8 mouse cellular contexts compared by ENCODE assay signal in the genomic region with DNA sequence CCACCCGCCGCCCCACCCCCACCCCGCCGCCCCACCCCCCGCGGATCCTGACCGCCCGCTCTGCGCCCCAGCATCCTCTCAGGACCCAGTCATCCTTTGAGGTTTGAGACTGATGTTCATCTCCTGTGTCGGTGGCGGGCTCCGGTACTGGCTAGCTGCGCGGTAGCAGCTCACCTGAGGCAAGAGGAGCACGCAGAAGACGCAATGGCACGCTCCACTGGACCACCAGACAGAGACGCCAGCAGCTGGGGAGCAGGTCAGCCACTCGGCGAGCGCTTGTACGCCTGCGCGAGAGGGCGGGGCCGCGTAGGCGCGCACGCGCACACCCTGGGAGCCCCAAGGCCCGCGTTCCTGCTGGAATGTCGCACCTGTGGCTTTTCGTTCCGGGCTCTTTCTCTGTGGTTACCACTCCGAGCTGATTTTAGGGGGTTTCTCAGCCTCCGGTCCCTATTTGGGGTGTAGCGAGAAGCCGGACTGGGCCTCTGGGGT. TPM values are rescaled to one million over a fixed set of nuclear protein-coding genes. Genes with fewer than 3 reads are reported as not detected.
DNase-seq lines count a peak whose midpoint lies in the region; ATAC-seq lines count a peak whose summit lies in the region.

A gene (plus strand): TSS at position 305 of the 489 bp plus-strand sequence.

- peak within 1 kb of the TSS; percentile 87 for H3K4me2 ChIP-seq in heart, embryonic 16.5 days (ENCODE audit: low read depth, low read length)
- H3K4me2 ChIP-seq in liver, embryonic 15.5 days = peak within 1 kb of the TSS; percentile 91
- peak within 1 kb of the TSS; percentile 90 for H3K4me2 ChIP-seq in neural tube, embryonic 12.5 days (replicated peaks)

- H3K27me3 ChIP-seq in forebrain, embryonic 10.5 days (ENCODE audit: poor library complexity, severe bottlenecking) = no peaks in the 10 kb centered on the region
- H3K27me3 ChIP-seq in heart, embryonic 16.5 days (ENCODE audit: control insufficient read depth, insufficient read depth, low read length) = no peaks in the 10 kb centered on the region
- H3K27me3 ChIP-seq in liver, embryonic 15.5 days = no peaks in the 10 kb centered on the region
- H3K27me3 ChIP-seq in neural tube, embryonic 12.5 days (replicated peaks) = no peaks in the 10 kb centered on the region

- peak within 1 kb of the TSS; percentile 93 for H3K9ac ChIP-seq in heart, embryonic 16.5 days (ENCODE audit: low read length)
- peak within 1 kb of the TSS; percentile 85 for H3K9ac ChIP-seq in liver, embryonic 15.5 days
- peak within 1 kb of the TSS; percentile 66 for H3K9ac ChIP-seq in neural tube, embryonic 12.5 days

- ATAC-seq in CD4-positive, CD25-positive, alpha-beta regulatory T cell, adult 4 months = peak; percentile 80
- ATAC-seq in heart, embryonic 16.5 days (replicated peaks; ENCODE audit: extremely low read depth, insufficient read depth, low FRiP score) = peak; percentile 97
- ATAC-seq in liver, embryonic 15.5 days (ENCODE audit: insufficient read depth) = peak; percentile 93
- ATAC-seq in neural tube, embryonic 12.5 days (ENCODE audit: low FRiP score, low read depth) = peak; percentile 89

- H3K4me1 ChIP-seq in forebrain, embryonic 10.5 days = peaks cover 35% of the 10 kb centered on the region
- peaks cover 10% of the 10 kb centered on the region for H3K4me1 ChIP-seq in heart, embryonic 16.5 days (ENCODE audit: control insufficient read depth, insufficient read depth, low read length)
- peaks cover 25% of the 10 kb centered on the region for H3K4me1 ChIP-seq in liver, embryonic 15.5 days (replicated peaks)
- H3K4me1 ChIP-seq in neural tube, embryonic 12.5 days = peaks cover 18% of the 10 kb centered on the region

- peak; percentile 81 for DNase-seq in c-Kit-negative CD71-positive TER-119-positive erythroid progenitor cells, embryonic 14.5 days (ENCODE audit: low read depth, low spot score)
- DNase-seq in forebrain, embryonic 10.5 days (ENCODE audit: extremely low spot score, low spot score) = peak; percentile 87
- DNase-seq in kidney, postnatal 36 days = peak; percentile 92 to 95
- DNase-seq in telencephalon, adult 2 months (ENCODE audit: low read depth, low spot score) = peak; percentile 77

- WGBS in forebrain, embryonic 10.5 days = 0% methylated on average over 40 of the region's 40 CpGs
- WGBS in heart, embryonic 16.5 days = under 1% methylated on average over 37 of the region's 40 CpGs
- under 1% methylated on average over 40 of the region's 40 CpGs for WGBS in liver, embryonic 15.5 days (ENCODE audit: insufficient replicate concordance)
- WGBS in neural tube, embryonic 12.5 days = under 1% methylated on average over 36 of the region's 40 CpGs

- no peaks in the 10 kb centered on the region for H3K9me3 ChIP-seq in forebrain, embryonic 10.5 days
- H3K9me3 ChIP-seq in heart, embryonic 16.5 days (replicated peaks; ENCODE audit: control insufficient read depth, low read length) = no peaks in the 10 kb centered on the region
- H3K9me3 ChIP-seq in liver, embryonic 15.5 days (replicated peaks) = no peaks in the 10 kb centered on the region
- H3K9me3 ChIP-seq in neural tube, embryonic 12.5 days = no peaks in the 10 kb centered on the region

- H3K36me3 ChIP-seq in forebrain, embryonic 10.5 days (replicated peaks) = peaks cover 46% of the 10 kb centered on the region
- H3K36me3 ChIP-seq in heart, embryonic 16.5 days (ENCODE audit: control insufficient read depth, insufficient read depth) = peaks cover 12% of the 10 kb centered on the region; the same call in 1 of the 2 replicates
- peaks cover 20% of the 10 kb centered on the region for H3K36me3 ChIP-seq in liver, embryonic 15.5 days (replicated peaks)
- peaks cover 30% of the 10 kb centered on the region for H3K36me3 ChIP-seq in neural tube, embryonic 12.5 days

- H3K4me3 ChIP-seq in forebrain, embryonic 10.5 days = peak within 1 kb of the TSS; percentile 91
- peak within 1 kb of the TSS; percentile 93 for H3K4me3 ChIP-seq in heart, embryonic 16.5 days (ENCODE audit: low read length)
- peak within 1 kb of the TSS; percentile 85 for H3K4me3 ChIP-seq in liver, embryonic 15.5 days (replicated peaks)
- H3K4me3 ChIP-seq in neural tube, embryonic 12.5 days = peak within 1 kb of the TSS; percentile 71

- H3K27ac ChIP-seq in forebrain, embryonic 10.5 days = peak within 1 kb of the TSS; percentile 92
- H3K27ac ChIP-seq in heart, embryonic 16.5 days (ENCODE audit: low read length) = peak within 1 kb of the TSS; percentile 84
- peak within 1 kb of the TSS; percentile 65 for H3K27ac ChIP-seq in liver, embryonic 15.5 days (replicated peaks)
- peak within 1 kb of the TSS; percentile 71; the same call in 1 of the 2 replicates for H3K27ac ChIP-seq in neural tube, embryonic 12.5 days

RNA-seq across cellular contexts. Expression of the gene that starts here (rescaled TPM):
- polyA plus RNA-seq in CD4-positive, CD25-positive, alpha-beta regulatory T cell, adult 4 months (2017; shearing (Covaris generic)) = 1 to 10 TPM; 3.9 to 6.9 TPM
- 19.7 and 20.9 TPM in 2 replicates for polyA plus RNA-seq in forebrain, embryonic 10.5 days (2016; fragmentation: Nextera tagmentation; extraction: Ambion mirVana)
- polyA plus RNA-seq in heart, embryonic 16.5 days (2015; fragmentation: Nextera tagmentation; extraction: Ambion mirVana) = 10.9 and 11.1 TPM in 2 replicates
- polyA plus RNA-seq in liver, embryonic 15.5 days (2015; fragmentation: Nextera tagmentation; extraction: Ambion mirVana) = 3.9 and 4.3 TPM in 2 replicates
- 13.6 and 14.5 TPM in 2 replicates for polyA plus RNA-seq in neural tube, embryonic 12.5 days (2016; fragmentation: Nextera tagmentation; extraction: Ambion mirVana)

Comparison
In these comparisons a context has a peak if more than half of its experiments do, and no peak if none do; other contexts are left out.
1. Peak in every context shown above with its lines: DNase-seq, ATAC-seq, H3K4me3 ChIP-seq and H3K27ac ChIP-seq.